Mouse (Mus musculus) embryonic facial prominence, embryonic 10.5 days (tissue): ENCODE results near the gene Lyrm2. TPM values are rescaled to one million over a fixed set of nuclear protein-coding genes. Genes with fewer than 3 reads are reported as not detected.
A peak's percentile ranks its signal among the peaks of the same experiment; 100 is the strongest.

Experiments
- DNase-seq: peaks from one replicate; pipeline ENCODE4 v3.0.0-alpha.2; 2017; ENCODE audit warnings: low spot score
- H3K27ac ChIP-seq: fragments of 300-500 bp; sonication (generic); replicated peaks from 2 replicates; pipeline ENCODE4 v1.5.1; 2016; ENCODE audit warnings: mild to moderate bottlenecking
- H3K27me3 ChIP-seq: fragments of 300-500 bp; sonication (generic); replicated peaks from 2 replicates; pipeline ENCODE4 v1.6.1; 2016; ENCODE audit warnings: low read depth, mild to moderate bottlenecking; ENCODE audit not compliant: poor library complexity, severe bottlenecking
- H3K36me3 ChIP-seq: fragments of 300-500 bp; sonication (generic); replicated peaks from 2 replicates; pipeline ENCODE4 v1.6.1; 2016; ENCODE audit warnings: mild to moderate bottlenecking, moderate library complexity
- H3K4me1 ChIP-seq: fragments of 300-500 bp; sonication (generic); 2 replicates; pipeline ENCODE4 v1.6.1; 2016
- H3K4me3 ChIP-seq: fragments of 300-500 bp; sonication (generic); 2 replicates; pipeline ENCODE4 v1.5.1; 2016; ENCODE audit warnings: mild to moderate bottlenecking, moderate library complexity
- H3K9me3 ChIP-seq: fragments of 300-500 bp; sonication (generic); 2 replicates; pipeline ENCODE4 v1.6.1; 2016; ENCODE audit warnings: mild to moderate bottlenecking
- WGBS: fragments of 180-500 bp; shearing (Covaris S2); methylation state at CpG from one replicate; pipeline ENCODE4 v1.1.7; 2016; 5-methylcytosine and 5-hydroxymethylcytosine counted together
- polyA plus RNA-seq: library from polyadenylated mRNA; unstranded; fragments of >200 nt; fragmentation: Nextera tagmentation; extraction: Ambion mirVana; gene quantifications from 2 replicates; pipeline ENCODE4 v1.2.1, GENCODE M21; 2016

Gene Lyrm2
- 95.6 and 112 TPM in 2 replicates for polyA plus RNA-seq

DNA sequence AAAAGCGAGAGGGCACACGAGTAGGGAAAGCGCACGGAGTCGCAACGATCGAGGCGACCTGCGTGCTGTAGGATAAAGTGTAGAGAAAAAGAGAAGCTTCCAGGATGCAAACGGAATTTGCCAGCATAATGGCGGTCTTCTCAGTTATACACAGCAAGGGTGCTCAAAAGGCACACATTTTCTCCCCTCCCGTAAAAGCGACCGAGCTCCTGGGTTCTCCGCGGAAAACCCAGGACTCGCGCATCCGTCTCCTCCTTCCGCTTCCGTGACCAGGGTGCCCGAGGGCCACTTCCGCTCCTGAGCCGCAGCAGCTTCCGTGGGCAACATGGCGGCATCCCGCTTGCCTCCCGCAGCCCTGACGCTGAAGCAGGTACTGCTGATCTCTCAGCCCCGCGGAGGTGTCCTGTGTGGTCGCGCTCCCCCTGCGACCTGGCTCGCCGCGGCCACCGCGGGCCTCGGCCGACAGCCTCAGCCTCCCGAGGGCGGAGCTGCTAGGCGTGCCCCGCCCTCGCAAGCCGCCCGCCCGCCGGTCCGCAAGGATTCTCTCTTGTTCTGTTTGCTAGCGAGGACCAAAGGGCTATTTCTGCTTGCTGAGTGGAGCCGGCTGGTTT is at the start of gene Lyrm2:
Lyrm2 (plus strand) TSS at position 288 of the 611 bp plus-strand sequence.
- peak; percentile 91 for DNase-seq
- no peaks in the 10 kb centered on the region; the same call in 1 of the 2 replicates for H3K9me3 ChIP-seq
- peaks cover 10% of the 10 kb centered on the region for H3K4me1 ChIP-seq
- peak within 1 kb of the TSS; percentile 67 for H3K4me3 ChIP-seq
- peaks cover 16% of the 10 kb centered on the region for H3K36me3 ChIP-seq
- 1% methylated on average over 53 of the region's 53 CpGs for WGBS
- no peaks in the 10 kb centered on the region for H3K27me3 ChIP-seq
- H3K27ac ChIP-seq: peak within 1 kb of the TSS; percentile 97

DNA sequence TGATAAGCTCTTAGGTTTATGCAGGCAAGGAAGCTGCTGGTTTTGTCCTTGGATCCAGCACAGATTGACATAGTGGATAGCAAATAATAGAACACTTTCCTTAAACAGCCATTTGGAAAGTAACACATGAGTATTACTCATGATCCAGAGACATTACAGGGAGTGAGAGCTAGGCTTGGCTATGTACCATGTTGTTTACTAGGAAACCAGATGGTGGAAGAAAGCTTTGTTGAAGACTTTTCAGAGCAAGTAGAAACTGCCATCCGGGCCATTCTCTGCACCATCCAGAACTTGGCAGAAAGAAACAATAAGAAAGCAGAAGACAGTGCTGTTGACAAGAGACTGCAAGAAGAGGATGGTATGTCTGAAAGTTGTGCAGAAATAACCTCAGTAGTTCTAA is 49.3 kb upstream of the Lyrm2 start:
- 96% methylated on average over 1 of the region's 1 CpGs for WGBS
- no peaks in the 10 kb centered on the region for H3K9me3 ChIP-seq
- peaks cover 95% of the 10 kb centered on the region for H3K36me3 ChIP-seq
- no peaks in the 10 kb centered on the region for H3K4me1 ChIP-seq
- no peak overlapping the region for H3K4me3 ChIP-seq
- H3K27ac ChIP-seq: no peak overlapping the region
- no peak for DNase-seq
- H3K27me3 ChIP-seq: no peaks in the 10 kb centered on the region

DNA sequence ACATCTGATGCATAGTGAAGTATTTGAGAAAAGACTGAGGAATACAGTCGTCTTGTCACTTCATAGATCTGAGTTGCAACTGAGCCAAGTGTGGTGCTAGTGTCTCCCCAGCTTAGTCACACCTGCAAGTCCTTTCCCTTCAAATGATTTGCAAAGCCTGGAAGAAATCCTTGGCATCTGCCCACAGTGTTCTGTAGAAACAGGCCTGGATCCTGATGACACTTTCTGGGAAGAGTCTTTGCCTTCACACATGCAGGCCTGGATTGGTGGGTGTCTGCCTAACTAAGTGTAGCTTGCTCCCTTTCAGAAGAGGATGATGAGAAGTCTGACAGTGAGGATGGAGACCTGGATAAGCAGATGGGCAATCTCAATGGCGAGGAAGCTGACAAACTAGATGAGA is 42.6 kb upstream of the Lyrm2 start:
- Histone ChIP-seq H3K36me3 (peaks cover 97% of the 10 kb centered on the region), H3K27me3 (no peaks in the 10 kb centered on the region), H3K4me1 (no peaks in the 10 kb centered on the region), H3K27ac (no peak overlapping the region), H3K4me3 (no peak overlapping the region), H3K9me3 (no peaks in the 10 kb centered on the region)
- DNase-seq: no peak
- 94% methylated on average over 2 of the region's 2 CpGs for WGBS

DNA sequence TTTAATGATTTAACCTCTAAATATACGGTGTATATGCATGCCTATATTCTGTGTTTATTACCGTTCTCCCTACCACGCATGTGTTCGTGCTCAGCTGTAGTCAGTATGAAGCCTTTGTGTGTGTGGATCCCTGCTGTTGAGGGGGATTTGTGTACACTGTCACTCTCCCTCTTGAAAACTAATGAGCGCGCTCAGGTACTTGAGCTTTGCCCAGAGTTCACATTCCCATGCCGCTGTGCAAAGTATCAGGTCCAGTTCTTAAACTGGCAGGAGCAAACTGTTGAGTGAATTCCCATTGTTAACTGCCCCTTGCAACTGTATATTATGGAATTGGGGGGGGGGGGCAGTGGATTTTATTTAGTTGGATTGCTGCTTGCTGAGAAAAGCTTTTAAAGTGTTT is 32.6 kb upstream of the Lyrm2 start:
- WGBS: 95% methylated on average over 7 of the region's 7 CpGs
- Histone ChIP-seq H3K36me3 (peaks cover 98% of the 10 kb centered on the region), H3K27me3 (no peaks in the 10 kb centered on the region), H3K4me3 (no peak overlapping the region), H3K27ac (no peak overlapping the region), H3K4me1 (no peaks in the 10 kb centered on the region), H3K9me3 (no peaks in the 10 kb centered on the region)
- DNase-seq: no peak

DNA sequence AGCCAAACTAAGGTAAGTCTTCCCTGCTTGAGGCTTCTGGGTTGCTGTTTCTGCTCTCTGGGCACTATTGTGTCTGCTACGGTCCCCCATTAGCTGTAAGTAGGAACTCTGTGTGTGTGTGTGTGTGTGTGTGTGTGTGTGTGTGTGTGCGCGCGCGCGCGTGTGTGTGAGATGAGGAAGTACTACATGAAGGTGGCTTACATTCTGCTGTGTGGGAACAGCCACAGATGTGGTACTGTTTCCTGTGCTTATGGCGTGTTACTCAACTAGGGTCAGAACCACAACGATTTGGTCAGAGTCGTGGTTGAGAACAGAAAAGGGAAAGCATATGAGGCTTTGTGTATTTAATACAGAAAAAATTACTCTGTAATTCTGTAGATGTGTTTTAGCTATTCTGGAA is 32.0 kb upstream of the Lyrm2 start:
- Histone ChIP-seq H3K36me3 (peaks cover 98% of the 10 kb centered on the region), H3K27ac (no peak overlapping the region), H3K9me3 (no peaks in the 10 kb centered on the region), H3K4me1 (no peaks in the 10 kb centered on the region), H3K4me3 (no peak overlapping the region), H3K27me3 (no peaks in the 10 kb centered on the region)
- 93% methylated on average over 10 of the region's 10 CpGs for WGBS
- DNase-seq: no peak

DNA sequence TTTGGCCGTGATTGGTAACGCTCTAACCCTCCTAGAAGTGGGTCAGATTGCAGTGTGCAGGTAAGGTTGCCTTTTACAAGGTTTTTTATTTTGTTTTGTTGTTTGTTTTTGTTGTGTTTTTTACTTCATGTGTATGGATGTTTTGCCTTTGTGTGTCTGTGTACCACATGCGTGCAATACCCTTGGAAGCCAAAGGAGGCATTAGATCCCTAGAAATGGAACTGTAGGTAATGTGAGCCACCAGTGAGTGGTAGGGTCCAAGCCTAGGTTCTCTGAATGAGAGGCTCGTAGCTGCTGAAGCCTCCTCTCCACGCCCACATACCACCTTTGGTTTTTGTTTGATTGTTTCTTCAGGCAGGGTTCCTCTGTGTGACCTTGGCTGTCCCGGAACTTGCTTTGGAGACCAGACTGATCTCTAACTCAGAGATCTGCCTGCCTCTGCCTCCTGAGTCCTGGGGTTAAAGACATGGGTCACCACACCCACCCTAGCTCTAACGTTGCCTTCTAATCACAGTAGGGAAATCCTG is 29.7 kb upstream of the Lyrm2 start:
- no peak for DNase-seq
- Histone ChIP-seq H3K4me3 (no peak overlapping the region), H3K27me3 (no peaks in the 10 kb centered on the region), H3K4me1 (no peaks in the 10 kb centered on the region), H3K9me3 (no peaks in the 10 kb centered on the region), H3K36me3 (peaks cover 99% of the 10 kb centered on the region), H3K27ac (no peak overlapping the region)
- WGBS: 96% methylated on average over 7 of the region's 7 CpGs

DNA sequence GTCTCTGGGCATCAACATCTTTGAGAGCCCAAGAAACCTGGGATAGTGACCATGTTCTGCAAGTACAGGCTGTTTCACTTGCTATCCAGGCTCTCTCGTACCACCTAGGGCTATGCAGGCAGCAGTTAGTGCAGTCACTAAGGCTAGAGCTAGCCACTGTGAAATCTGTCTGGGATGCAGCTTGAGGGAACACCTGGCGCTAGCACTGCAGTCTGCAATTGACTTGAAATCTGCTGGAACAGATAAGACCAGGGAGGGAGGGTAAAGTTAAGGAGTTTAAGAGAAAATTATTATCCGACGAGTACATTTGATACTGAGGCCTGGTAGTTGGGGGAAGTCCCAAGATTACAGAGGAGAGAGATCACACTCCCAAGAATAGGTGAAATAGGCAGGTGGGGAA is 20.1 kb upstream of the Lyrm2 start:
- H3K36me3 ChIP-seq: peaks cover 59% of the 10 kb centered on the region
- WGBS: 93% methylated on average over 4 of the region's 4 CpGs

DNA sequence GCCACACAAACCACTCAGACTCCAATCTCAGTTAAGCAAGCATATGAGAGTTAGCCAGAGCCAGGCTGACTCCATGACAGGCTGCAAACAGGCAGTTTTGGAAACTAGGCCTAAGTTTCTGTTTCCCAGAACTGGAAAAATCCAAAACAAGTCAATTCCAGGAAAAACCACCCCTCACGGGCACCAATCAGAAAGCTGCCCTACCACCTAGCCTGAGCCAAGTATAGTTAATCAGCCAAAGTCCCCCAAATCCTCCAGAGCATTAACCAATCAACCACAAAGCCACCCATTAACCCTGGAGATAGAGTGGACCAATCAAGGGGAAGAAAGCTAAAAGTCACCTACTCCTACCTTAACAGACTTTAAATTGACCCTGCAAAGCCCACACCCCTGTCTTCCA is 12.9 kb upstream of the Lyrm2 start:
- Histone ChIP-seq H3K4me3 (no peak overlapping the region), H3K9me3 (peaks cover 9% of the 10 kb centered on the region), H3K36me3 (0 out of 2 replicates have a peak, but pooled peaks cover 6% of the 10 kb centered on the region), H3K4me1 (no peaks in the 10 kb centered on the region), H3K27me3 (no peaks in the 10 kb centered on the region), H3K27ac (no peak overlapping the region)
- 93% methylated on average over 1 of the region's 1 CpGs for WGBS
- DNase-seq: no peak

More for the DNA sequence above, 20.1 kb upstream of the Lyrm2 start:
- no peak for DNase-seq
- Histone ChIP-seq H3K27ac (no peak overlapping the region), H3K27me3 (no peaks in the 10 kb centered on the region), H3K4me3 (no peak overlapping the region), H3K4me1 (no peaks in the 10 kb centered on the region), H3K9me3 (peaks cover 2% of the 10 kb centered on the region; the same call in 1 of the 2 replicates)

DNA sequence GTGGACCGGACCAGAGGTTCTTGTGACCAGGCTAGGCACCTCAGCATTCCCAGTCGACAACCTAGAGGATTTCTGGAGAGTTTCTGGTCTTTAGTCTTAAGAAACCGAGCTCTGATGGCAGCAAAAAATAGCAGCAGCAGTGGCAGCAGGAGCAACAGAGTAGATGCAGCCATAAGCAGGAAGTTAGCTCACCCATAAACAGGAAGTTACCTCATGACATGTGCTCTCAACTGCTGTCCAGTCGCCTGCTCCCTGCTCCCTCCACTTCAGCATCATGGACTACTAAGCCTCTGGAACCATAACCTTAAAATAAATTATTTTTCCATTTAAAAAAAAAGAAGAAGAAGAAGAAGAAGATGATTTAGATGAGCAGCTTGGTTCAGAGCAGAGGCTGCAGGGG is 11.0 kb upstream of the Lyrm2 start:
- Histone ChIP-seq H3K36me3 (0 out of 2 replicates have a peak, but pooled peaks cover 6% of the 10 kb centered on the region), H3K27me3 (no peaks in the 10 kb centered on the region), H3K4me3 (no peak overlapping the region), H3K9me3 (peaks cover 9% of the 10 kb centered on the region), H3K27ac (no peak overlapping the region), H3K4me1 (no peaks in the 10 kb centered on the region)
- no peak for DNase-seq
- 89% methylated on average over 4 of the region's 4 CpGs for WGBS

DNA sequence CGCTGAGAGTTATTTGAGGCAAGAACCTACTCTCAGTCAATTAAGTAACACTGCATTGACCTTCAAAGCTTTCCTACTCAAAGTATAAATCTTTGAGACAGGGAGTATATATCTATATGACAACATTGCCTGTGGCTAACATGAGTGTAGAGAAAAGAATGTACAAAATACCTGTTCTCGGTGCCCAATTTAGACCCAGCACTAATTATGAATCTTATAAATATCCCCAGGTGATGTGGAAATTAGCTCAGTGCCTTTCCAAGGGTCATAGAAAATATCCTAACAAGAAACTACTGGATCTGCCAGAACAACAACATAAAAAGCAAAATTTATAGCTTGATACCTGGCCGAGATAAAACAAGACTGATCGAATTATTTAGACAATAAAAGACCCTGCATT is 1.1 kb upstream of the Lyrm2 start:
- no peak overlapping the region for H3K27ac ChIP-seq
- 96% methylated on average over 4 of the region's 4 CpGs for WGBS
- H3K4me1 ChIP-seq: peaks cover 10% of the 10 kb centered on the region
- no peak for DNase-seq
- H3K27me3 ChIP-seq: no peaks in the 10 kb centered on the region
- peaks cover 16% of the 10 kb centered on the region for H3K36me3 ChIP-seq
- no peak overlapping the region for H3K4me3 ChIP-seq
- no peaks in the 10 kb centered on the region; the same call in 1 of the 2 replicates for H3K9me3 ChIP-seq

DNA sequence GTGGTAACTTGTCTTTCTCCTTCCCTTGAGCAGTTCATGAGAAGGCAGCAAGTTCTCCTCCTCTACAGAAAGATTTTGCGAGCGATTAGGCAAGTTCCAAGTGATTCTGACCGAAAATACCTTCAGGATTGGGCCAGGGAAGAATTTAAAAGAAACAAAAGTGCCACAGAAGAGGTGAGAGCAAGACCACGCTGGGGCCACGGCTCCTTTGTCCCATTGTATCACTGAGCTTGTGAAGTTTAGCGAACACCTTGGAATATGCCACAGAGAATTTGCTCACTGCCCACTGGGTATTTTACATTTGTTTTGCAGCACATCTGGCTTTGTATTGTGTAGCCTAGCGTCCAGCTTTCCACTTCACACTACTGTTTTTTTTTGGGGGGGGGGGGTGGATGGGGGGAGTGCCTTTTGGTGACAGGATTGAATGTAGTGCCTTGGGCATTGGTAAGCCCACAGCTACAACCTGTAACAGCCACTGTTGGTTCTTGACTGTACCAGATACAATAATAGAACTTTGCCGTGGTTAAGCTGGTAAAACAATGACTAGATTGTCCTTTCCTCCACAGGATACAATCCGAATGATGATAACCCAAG is 621 bp downstream of the Lyrm2 start:
- peaks cover 10% of the 10 kb centered on the region for H3K4me1 ChIP-seq
- DNase-seq: no peak
- H3K36me3 ChIP-seq: peaks cover 18% of the 10 kb centered on the region
- H3K27me3 ChIP-seq: no peaks in the 10 kb centered on the region
- WGBS: 11% methylated on average over 9 of the region's 9 CpGs
- no peaks in the 10 kb centered on the region; the same call in 1 of the 2 replicates for H3K9me3 ChIP-seq
- H3K27ac ChIP-seq: peak overlapping the region; percentile 97
- peak overlapping the region; percentile 67 for H3K4me3 ChIP-seq

DNA sequence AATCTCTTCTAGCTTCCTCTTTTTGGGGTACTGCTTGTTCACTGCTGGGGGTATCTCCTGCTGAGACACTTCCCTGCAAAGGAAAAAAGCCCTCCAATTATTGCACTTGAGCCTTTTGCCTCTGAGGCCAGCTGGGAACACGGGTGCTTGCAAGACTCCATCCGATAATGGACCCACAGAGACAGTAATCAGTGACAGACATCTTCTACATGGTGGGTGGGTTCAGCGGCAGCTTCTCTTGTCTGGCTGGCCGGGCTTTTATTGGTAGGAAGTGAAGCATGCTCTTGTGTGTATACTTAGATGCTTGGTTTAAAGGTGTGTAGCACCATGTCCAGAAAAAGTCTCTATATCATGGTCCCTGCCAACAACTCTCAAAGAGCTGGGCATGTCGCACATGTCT is 17.4 kb downstream of the Lyrm2 start:
- Histone ChIP-seq H3K4me3 (no peak overlapping the region), H3K27me3 (no peaks in the 10 kb centered on the region), H3K4me1 (peaks cover 3% of the 10 kb centered on the region; the same call in 1 of the 2 replicates), H3K9me3 (no peaks in the 10 kb centered on the region), H3K27ac (no peak overlapping the region), H3K36me3 (peaks cover 31% of the 10 kb centered on the region)
- DNase-seq: no peak
- 73% methylated on average over 5 of the region's 5 CpGs for WGBS

DNA sequence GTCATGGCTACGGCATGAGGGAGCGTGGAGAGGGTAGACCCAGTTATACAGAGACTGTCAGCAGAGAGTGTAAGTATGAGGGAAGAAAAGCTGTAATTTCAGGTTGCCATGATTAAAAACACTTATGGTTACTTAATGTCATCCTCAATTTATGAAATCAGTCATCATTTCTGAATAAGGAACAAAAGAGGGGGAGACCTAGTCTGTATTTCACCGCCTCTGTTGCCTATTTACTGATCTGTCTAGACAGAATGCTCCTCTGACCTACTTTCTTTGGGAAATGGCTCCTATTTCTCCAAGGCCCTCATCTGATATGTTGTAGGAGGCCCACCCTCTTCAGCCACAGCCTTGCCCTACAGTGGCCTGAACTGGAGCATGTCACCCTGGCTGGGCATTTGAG is 20.6 kb downstream of the Lyrm2 start:
- Histone ChIP-seq H3K36me3 (peaks cover 24% of the 10 kb centered on the region), H3K9me3 (no peaks in the 10 kb centered on the region), H3K27me3 (no peaks in the 10 kb centered on the region), H3K4me3 (no peak overlapping the region), H3K27ac (no peak overlapping the region), H3K4me1 (peaks cover 3% of the 10 kb centered on the region; the same call in 1 of the 2 replicates)
- DNase-seq: no peak
- 91% methylated on average over 3 of the region's 3 CpGs for WGBS
